Mouse (Mus musculus) layer of hippocampus, postnatal 36 days (tissue): ENCODE measurements at regions not wholly inside any gene's neighbourhood (a gene's known extent, or its start where the extent isn't known, plus 50 kb on each side); places are given as distances from the start of the nearest gene placed in this dataset.
A peak's percentile ranks its signal among the peaks of the same experiment; 100 is the strongest.

Experiments
- DNase-seq, 2 experiments: peaks; one replicate each; pipeline ENCODE4 v3.0.0; 2022

DNA sequence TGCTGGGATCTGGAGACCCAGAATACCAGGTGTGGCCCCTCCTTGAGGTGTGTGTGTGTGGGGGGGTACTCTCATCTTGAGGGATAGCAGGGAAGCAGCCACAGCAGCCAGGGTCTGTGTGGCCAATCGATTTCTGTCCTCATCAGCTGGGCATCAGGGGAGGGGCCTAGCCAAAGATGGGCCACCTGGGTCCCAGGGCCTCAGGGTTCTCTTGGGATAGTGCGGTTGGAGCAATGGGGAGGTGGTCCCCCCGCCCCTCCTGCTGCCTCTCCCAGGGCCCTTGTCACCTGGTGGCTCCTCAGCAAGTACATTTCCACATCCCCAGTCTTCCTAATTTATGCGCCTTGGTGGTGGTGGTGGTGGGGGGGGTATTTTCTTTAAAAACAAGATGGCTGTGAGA is 55.4 kb downstream of the Uncx start:
- DNase-seq, result no peak

DNA sequence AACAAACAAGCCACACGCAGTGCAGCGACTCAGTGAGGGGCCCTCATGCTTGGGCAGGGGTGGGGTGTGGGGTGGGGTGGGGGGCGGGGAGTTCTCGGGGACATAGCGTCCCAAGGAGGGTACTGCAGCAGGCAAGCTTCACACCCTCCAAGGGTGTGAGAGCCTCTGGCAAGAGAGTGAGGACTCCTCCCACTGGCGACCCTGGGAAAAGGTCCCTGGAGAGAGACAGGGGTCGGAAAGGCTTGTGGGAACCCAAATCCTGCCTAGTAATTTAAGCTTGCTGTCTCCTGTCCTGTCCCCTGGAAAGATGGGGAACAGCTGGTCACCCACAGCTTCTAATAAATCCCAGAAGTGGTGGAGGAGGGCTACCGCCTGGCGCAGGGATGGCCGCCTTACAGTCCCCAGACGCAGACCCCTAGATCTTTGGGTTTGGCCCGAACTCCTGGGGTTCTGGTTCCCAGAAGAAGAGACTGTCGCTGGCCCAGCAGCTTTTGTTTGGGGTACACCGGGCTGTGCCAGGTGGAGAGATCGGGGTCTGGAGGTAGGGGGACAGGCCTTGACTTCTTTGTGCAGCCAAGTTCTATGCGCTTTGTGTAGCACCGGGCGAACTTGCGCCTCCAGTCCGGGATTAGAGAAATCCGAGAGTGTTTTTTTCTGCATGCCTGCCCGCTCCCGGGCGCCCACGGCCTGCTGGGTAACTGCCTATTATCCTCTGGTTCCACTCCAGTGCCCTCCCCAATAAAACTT is 56.1 kb downstream of the Uncx start:
- DNase-seq, result no peak

DNA sequence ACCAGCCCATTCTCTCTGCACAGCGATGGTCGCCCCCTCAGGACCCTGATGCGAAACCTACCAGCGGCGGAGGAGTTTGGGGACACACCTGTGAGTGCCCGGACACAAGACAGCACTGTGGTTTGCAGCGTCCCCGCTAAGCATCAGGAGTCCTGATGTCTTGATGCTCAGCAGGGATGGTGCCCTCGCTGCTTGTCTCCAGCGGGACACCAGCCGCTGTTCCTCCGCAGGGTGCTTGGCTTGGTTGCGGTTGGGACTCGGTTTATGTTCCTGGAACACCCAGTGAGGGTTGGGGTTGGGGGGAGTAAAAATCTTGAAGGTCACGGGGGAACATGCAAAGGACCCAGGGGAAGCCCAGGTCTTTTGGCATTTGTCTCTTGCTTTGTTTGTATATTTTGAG is 56.9 kb downstream of the Uncx start:
- no peak for DNase-seq

DNA sequence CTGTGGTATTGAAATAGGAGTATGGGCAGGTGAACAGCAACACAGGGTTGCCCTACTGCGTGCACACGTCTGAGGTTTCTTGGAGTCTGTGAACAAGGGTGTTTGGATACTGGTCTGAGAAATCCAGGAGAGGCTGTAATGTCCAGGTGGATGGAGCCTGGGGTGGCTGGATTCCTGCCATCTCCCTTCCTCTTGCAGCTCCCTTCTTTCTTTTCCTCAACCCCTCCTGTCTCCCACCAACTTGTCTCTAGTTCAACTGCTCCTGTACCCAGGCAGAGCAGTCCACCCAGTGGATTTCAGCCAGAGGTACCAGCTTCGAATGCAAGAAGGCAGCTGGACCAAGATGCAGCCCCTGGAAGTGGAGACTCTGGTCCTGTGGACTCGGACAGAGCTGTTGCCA is 59.6 kb downstream of the Uncx start:
- DNase-seq, result no peak

DNA sequence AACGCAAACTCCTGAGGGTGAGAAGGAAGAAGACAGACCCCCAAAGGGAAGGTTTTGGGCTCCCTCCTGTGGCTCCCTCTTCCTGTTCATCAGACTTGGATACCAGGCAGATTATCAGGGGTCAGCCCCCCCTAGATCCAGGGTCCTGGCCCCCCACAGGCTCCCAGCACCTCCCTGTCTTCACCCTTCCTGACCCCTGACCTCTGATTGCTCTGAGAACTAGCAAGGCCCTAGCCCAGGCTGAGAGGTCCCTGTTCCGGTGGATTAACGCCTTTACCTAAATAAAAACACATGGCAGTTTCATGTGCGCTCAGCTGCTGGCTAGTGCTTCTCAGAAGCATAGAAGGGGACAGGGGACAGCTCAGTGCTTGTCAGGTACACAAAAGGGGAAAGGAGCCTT is 60.2 kb downstream of the Uncx start:
- DNase-seq, result no peak

DNA sequence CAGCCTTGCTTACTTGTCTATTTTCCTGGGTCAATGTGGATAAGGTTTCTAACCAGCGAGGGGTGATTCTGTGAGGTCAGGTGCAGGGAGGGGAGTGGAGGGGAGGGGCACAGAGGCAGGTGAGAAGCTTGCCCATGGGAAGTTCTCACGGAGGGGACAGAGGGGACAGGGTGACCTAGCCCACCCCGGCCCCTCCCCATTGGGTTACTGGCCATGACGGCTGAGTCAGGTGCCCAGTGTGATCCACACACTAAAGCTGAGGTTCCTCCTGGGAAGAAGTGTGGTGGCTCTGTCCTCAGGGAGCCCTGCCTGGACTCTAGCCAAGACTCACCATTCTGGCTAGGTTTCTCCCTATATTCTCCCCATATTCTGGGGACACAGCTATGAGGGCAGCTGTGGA is 61.0 kb downstream of the Uncx start:
- DNase-seq, result no peak

DNA sequence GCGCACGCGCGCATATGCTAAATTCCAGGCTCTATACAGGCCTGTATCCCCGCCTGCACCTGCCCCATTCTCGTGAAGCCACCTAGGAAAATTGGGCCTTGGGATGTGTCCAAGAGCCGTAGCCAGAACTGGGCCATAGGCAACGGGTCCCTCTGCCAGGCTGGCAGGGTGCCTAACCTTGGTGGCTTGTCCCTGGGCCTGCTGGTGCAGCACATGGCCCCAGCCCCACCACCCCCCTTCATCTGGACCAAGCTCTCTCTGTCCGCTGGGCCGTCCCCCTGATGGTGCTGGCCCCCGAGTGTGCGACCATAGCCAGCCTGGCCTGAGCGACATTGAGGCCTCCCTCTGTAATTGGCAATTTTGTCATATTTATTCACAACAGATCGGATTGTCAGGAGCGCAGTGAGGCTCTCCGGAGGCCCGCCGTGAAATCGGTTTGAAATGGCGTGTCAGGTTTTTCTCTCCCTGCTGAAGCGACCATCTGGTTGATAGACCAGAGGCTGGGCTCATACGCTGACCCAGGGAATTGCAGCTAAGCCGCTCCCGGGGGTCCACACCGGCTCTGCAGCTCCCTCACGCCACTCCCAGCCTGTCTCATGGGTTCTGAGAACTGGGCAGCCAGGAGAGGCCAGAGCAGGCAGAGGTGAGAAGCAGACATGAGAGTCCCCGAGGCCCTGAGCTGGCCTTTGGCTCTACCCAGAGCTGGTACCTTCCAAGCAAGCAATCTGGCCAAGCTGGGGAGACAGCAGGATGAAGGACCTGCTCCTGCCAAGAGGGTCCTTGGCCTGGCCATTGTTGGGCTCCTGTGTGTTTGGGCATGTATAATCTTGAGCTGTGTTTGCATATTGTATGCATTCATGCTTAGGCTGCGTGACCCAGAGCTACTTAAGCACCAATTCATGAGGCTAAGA is 67.6 kb downstream of the Uncx start:
- no peak for DNase-seq

DNA sequence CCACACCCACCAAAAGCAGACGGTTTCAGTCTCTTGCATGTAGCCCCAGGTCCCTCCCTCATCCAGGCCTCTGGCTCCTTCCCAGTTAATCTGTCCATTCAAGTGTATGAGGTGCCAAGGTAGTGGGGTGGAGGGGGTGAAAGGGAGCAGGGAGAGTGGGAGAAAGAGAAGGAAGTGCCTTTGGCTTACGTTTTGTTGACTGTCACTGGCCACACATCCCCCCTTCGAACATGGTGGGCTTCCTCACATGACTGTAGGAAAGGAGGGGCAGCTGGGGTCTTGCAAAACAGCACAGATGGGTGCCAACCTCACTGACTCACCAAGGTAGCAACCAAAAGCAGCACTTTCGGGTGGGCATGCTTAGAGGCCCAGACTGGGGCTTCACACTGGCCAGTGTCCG is 68.9 kb downstream of the Uncx start:
- no peak for DNase-seq

DNA sequence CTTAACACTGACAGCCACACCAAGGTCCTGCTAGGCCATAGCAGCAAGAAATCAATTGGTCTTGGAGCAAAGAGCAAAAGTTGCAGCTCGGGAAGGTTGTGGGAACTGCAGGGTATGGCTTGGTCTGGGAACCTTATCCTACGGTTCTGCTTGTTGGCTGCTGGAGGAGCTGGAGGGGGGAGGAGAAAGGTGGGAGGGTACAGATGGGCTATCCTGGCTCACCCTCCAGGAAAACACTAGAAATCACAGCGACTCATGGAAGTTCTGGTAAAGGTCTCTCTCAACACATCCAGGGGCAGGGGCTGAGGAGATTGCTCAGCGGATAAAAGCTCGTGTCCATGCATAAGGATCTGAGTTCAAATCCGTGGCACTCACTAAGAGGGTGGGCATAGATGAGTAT is 69.4 kb downstream of the Uncx start:
- DNase-seq, result no peak

DNA sequence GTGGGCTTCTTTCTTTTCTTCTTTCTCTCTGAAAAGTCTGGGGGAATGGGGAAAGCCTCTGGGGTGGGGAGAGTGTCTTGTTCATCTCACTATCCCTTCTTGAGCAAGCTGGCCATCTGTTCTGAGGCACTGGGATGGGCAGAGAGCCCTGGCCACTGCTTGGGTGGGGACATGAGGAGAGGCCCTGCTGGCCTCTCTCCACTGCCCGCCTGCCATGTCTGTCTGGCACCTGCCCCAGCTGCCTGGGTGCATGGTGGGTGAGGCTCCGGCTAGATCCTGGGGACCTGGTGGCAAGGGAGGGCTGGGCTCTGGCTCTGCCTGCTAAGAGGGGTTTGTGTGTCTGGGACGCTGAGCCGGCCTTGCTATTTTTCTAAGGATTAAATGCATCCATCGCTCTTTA is 70.3 kb downstream of the Uncx start:
- DNase-seq, result no peak

DNA sequence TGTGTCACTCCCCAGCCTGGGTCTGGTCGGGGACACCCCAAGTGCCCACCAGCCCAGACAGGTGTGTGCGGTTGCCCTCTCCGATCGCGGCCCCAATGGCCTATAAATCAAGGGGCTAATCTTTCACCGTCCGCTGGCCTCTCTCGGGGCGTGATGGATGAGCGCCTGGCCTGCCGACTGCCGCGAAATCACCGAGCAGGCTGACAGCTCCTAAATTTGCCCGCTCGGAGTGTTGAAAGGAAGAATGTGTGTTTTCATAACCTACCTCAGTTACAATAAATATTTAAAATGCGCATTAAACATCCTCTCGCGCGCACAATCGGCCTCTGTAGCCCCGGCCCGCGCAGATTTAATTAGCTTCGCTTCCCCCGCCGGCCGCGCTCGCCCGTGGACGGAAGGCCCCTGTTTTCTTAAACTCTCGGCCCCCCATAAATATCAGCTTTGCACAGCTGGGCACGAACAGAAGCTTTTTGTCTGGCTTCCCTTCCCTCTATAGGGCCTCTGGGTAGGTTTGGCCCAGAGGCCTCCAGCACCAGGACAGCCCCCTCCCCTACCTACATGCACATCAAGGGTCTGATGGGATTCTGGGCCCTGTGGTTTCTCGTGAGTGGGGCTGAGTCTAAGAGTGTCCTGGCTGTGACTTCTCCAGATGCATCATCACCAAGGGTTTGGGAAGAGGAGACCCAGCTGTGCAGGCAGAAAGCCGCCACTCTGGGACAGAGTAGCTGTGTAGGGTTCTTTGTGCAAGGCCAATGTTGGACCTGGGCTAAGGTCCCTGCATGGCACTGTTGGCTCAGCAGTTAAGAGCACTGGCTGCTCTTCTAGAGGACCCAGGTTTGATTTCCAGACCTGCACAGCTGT is 76.2 kb downstream of the Uncx start:
- no peak for DNase-seq

DNA sequence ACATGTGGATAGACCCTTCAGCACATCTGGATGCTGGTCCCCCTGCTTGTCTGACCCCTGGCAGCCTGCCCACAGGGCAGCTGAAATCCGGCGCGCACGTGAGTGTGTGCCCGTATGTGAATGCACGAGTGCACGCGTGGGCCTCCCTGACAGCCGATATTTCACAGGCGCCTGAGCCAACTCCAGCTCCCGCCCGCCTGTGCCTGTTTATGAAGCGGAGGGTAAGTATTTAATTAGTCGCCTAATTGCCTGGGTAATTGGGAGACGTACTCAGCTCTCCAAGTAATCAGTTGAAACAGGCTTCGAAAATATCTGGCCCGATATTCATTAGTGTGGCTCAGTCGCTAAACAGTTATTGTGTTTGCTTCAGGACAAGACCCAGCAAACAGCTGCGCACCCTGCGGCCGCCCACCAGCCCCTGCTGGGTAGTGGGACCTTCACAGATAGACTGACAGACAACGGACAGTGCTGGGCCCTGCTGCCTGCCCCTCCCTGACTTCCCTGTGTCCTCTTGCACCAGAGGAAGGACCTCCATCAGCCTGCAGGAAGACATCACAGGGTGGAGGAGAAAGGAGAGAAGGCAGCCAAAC is 82.7 kb downstream of the Uncx start:
- peak; percentile 5 to 12 for DNase-seq

DNA sequence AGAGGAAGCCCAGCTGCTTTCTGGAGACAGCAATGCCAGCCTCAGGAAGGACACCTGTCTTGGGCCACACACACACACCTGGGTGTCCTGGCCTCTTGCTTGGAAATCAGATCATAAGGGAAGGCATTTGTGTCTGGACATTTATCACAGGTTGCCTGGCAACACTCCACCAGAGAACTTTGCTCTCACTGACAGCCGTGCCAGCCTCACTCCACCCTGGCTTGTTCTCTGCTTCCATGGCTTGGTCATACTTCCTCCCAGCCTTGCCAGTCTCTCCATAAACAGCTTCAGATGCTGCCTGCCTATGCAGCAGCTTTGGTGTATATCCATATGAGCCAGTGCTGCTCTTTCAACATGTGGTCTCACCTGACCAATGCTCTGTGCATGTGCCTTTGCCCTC is 84.3 kb downstream of the Uncx start:
- DNase-seq, result no peak

DNA sequence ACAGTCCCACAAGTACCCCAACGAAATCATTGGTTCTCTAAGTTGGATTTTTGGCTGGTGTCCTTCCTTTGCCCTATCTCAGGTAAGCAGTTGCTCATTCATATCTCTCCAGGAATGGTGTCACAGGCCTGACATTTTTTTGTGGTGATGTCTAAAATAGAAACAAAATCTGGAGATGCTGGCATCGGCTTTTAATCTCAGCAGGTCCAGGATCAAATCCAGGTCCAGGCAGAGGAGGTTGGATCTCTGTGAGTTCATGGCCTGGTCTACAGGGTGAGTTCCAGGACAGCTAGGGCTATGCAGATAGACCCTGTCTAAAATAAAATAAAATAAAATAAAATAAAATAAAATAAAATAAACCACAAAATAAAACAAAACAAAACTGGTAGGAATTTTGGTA is 93.7 kb downstream of the Uncx start:
- DNase-seq, result no peak

DNA sequence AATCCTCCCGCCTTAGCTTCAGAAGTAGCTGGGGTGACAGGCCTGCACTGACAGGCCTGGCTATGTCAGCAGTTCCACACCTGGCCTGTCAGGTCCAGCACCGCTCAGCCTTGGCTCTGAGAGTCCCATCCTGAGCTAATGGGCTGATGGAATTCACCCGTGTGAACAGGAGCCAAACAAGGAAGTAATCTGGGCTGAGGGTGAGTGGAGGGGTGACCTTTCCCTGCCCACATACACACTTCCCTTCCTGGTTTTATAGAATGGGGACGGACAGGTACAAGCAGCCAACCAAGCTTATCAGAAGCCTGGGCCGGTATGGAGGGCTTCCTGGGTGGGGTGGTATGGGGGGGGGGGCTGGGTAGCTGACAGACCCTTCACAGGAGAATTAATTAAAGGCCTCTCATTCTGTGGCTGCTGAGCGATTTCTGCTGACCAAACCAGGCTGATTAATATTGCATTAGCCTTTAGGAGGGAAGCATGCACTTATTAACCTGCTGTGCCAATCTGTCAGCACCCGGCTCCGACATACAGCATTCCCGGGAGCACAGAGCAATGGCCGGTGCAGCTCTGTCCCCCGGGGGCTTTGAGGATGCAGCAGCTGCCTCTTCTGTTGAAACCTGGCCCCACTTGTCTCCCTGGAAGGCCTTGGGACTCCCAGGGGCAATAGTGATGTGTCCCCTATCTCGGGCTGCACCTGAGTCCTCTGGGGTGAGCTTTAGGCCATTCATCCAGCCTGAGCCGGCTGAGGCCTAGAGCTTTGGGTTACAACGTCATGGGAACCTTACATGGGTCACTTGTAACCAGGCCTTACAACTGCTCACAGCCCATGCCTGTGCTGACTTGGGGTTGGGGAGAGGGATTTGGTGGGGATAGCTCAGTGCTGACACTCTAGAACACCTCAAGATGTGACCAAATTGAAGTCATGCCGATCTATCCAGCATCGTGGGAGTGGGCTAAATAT is 95.2 kb downstream of the Micall2 start:
- no peak for DNase-seq

DNA sequence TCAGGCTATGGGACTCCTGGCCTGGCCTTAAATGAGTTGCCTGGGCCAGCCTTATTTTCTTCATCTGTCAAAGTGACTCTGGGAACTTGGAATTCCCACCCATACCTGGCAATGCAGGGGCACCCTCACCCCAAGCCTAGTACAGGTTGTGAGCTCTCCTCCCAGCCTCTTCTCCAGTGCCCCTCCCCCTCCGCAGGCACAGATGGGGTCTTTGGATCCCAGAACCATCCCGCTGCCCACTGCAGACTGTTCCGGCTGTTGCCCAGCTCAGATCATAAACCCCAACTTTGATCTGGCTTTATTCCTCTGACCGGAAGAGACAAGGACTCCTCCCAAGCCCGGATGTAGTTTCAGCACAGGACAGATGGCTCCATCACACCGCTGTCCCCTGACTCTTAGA is 91.3 kb downstream of the Micall2 start:
- no peak for DNase-seq

DNA sequence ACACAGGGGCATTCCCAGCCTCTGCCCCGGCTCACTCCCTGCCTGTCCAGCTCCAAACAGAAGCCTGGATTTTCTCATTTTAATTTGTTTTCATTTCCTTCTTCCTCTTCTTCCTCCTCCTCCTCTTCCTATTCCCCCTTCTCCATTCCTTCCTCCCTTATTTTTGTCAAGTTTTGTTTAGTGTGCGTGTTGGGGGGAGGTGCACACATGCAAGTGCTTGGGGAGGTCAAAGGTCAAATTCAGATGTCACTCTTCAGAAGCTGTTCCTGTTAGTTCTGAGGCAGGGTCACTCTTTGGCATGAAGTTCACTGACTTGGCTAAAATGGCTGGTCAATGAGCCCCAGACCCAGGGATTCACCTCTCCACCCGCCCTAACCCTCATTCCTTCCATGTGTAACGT is 85.1 kb downstream of the Micall2 start:
- DNase-seq, result no peak
